Mouse (Mus musculus): ENCODE data around the gene Mms19.

Gene Mms19

DNA sequence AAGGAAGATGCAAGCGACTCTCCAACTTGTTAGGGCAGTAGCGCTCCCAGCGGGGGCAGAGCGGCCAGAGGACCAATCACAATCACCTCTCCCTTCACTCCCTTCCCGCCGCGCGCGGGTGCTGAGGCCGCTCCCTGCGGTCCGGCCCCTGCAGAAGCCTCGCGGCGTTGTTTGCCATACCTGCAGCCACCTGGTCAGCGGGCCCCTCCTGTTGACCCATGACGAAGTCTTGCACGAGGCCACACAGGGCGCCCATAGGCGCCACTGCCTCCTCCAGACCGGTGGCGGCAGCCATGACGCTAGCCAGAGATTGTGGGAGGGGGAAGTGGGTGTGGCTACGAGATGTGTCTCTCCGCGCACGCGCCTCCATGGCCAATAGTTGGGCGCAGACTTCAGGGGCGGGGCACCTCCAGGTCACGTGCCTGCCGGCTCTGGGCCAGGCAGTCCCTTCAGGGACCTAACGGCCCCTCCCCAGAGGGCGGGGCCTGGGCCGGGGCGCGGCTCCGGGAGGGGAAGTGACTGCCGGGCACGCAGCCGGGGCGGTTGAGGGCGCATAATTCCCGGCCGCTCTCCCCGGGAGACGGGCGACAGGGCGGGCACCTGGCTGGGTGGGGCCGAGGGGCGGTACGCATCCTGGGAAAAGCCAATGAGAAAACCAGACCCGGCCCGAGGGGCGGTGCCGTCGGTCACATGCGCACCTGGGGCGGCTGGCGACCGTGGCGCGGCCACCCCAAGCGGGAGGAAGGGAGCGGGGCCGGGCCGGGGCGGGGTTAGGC, at the start of gene Mms19:
Mms19 (minus strand) TSS at position 339 of the 776 bp plus-strand sequence.
- in situ Hi-C loops (cut with MboI; ENCODE audit: low pct_unique_long_range_greater_than_20kb in 1 of 2, low sequenced_read_pairs in 2 of 2, unreplicated experiment in 1 of 2): no loop called here

DNA sequence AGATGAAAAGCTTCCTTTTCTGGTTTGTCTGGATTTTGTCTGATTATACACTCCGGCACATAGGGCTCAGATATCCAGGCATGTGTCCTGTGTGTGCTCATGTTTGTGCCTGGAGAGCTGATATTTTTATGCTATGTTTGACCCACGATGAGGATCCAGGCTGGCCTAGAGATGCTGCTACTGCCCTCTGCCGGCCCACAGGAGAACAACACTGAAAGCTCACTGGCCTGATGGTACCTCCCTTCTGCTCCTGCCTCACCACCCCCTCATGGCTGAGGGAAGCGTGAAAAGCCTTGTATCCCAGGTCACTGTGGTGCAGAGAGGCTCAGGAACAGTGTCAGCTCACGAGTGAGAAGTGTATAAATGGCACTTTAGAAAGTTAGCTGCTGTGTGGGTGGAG, 45.2 kb upstream of the Mms19 start:
- in situ Hi-C loops (cut with MboI; ENCODE audit: low pct_unique_long_range_greater_than_20kb in 1 of 2, low sequenced_read_pairs in 2 of 2, unreplicated experiment in 1 of 2): loop anchor here in 1 of 2 experiments (5.0 kb wide), 1 partner anchor 49 kb away; no protein-coding TSS in a partner anchor

DNA sequence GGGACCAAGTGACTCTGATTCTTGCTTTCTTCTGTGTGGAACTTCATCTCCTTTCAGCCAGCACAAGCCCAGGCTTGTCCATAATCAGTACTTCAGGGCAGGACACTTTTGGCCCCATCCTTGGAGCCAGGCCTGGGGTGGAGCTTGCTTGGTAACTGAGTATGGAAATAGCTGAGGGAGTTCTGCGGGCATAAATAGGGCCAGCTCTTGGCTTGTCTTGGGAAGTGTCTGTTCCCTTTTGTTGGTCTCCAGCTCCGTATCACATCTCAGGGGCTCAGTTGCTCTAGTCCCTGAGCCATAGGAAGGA, 41.5 kb upstream of the Mms19 start:
- in situ Hi-C loops (cut with MboI; ENCODE audit: low pct_unique_long_range_greater_than_20kb in 1 of 2, low sequenced_read_pairs in 2 of 2, unreplicated experiment in 1 of 2): no loop called here

DNA sequence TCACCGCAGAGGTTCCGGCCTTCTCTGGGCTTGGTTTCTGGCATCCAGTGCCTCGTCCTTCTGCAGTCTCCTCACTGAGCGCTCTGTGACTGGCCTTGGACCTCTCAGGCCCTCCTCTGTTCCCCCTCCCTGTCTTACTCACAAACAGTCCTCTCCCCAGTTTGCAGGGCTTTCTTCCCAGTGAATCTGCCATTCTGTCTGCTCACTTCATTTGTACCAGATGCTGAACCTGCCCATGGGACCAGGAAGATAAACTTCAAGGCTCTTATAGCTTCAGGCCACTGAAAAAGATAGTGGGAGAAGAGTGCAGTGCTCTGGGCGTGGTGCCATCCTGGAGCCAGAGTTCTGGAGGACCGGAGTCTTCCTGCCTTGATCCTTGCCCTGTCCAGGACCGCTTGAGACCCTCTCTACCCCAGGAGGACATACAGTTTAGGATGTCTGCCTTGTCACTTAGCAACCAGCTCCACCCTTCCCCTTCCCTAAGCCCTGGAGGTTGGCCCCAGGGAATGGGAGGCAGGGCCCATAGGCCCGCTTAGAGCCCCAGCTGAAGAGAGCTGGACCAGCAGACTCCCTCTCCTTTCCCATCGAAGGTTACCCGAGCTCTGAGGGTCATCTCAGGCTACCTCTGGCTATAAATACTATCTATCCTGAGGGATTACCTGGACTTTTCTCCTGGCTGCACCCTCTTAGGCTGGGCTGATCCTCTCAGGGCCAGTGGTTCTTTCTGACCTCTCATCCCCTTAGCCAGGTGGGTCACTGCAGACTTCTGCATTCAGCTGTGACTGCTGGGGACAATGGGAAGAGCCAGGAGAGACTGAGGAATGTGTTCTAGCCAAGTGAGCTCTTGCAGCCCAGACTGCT, 41.0 kb upstream of the Mms19 start:
- in situ Hi-C loops (cut with MboI; ENCODE audit: low pct_unique_long_range_greater_than_20kb in 1 of 2, low sequenced_read_pairs in 2 of 2, unreplicated experiment in 1 of 2): no loop called here

DNA sequence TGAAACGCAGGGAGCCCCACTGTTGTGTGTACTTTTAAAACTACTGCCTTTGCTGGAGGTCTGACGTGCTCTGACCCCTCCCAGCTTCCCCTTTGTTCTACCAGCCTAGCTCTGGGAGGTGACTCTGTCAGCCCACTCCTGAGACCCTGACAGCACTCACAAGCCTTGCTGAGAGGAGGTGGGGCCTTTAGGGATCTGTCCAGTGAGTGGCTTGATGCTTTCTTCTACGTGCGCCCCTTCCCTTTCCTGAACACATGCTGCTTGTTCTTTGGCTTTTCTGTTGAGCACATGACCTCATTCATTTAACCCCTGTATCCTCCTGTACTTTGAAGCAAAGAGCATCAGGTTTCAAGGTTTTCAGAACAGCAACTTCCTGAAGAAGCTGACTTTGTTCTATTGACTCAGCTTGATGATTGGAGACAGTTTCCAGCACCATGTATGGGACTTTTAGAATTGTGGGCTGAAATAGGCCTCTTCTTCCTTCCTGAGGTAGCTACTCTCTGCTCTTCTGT, 38.1 kb upstream of the Mms19 start:
- in situ Hi-C loops (cut with MboI; ENCODE audit: low pct_unique_long_range_greater_than_20kb in 1 of 2, low sequenced_read_pairs in 2 of 2, unreplicated experiment in 1 of 2): no loop called here

DNA sequence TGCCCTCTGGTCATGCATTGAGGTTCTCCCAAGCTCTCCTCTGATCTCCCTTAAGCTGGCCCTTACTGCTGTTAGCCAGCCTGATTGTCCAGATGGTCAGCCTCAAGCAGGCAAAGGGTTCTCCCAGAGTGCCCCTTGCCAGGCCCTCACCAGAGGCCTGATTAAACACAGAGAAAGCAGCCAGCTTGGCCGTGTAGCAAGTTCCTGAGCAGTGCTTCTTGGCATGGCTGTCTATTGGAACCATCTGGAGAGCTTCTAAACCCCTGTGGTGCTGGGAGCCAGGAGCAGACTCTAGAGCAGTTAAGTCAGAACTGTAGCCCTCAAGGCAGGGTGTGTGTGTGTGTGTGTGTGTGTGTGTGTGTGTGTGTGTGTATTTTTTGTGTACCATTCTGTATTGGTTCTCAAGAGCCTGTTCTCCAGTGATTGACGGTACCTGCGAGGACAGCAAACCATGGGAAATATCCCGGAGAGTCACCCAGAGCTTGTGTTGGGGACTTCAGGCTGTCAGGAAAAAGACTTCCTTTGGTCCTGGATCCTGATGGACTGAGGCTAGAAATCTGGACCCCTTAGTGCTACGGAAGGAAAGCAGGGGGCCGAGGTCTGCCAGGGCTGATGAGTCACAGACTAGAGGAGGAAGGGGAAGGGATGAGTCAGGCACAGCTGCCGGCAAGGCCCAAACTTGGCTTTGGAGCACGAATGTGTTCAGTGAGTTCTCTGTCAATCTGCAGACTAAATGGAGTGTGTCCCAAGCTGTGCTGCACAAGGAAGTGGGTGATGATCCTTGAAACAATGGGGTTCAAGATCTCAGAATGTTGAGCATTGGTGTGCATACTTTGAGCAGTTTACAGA, 36.7 kb upstream of the Mms19 start:
- in situ Hi-C loops (cut with MboI; ENCODE audit: low pct_unique_long_range_greater_than_20kb in 1 of 2, low sequenced_read_pairs in 2 of 2, unreplicated experiment in 1 of 2): no loop called here

DNA sequence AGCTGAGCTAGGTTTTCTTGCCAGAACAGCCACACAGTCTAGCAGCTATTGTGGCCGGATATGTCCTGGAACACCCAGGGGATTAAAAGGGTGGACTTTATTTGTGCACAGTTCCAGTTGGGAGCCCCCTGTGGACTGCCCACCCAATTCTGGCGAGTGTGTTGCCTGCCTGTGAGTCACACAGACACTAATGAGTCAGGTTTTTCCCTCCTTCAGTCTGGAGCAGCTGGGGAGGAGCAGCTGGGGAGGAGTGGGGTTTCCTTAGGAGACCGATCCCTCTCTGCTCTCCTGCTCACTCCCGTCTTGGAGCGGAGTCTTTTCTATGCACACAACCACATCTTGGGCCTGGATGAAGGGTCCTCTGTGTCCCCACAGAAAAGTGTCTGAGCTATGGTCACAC, 35.9 kb upstream of the Mms19 start:
- in situ Hi-C loops (cut with MboI; ENCODE audit: low pct_unique_long_range_greater_than_20kb in 1 of 2, low sequenced_read_pairs in 2 of 2, unreplicated experiment in 1 of 2): no loop called here

DNA sequence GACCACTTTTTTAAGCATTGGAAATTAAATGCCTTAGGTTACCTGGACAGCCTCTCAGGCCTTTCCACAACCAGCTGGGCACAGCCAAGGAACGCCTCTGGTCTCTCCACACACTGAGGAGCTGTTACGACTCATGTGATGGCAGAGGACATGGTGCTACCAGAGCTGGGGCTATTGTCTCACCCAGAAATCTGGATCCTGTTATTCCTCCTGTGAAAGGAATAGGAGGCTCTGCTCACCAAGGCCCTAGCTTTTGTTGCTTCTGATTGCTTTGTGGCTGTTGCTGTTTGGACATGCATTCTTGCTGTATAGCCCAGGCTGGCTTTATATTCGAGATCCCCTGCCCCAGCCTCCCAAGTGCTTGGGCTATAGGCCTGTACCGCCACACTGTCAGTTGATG, 35.3 kb upstream of the Mms19 start:
- in situ Hi-C loops (cut with MboI; ENCODE audit: low pct_unique_long_range_greater_than_20kb in 1 of 2, low sequenced_read_pairs in 2 of 2, unreplicated experiment in 1 of 2): no loop called here

DNA sequence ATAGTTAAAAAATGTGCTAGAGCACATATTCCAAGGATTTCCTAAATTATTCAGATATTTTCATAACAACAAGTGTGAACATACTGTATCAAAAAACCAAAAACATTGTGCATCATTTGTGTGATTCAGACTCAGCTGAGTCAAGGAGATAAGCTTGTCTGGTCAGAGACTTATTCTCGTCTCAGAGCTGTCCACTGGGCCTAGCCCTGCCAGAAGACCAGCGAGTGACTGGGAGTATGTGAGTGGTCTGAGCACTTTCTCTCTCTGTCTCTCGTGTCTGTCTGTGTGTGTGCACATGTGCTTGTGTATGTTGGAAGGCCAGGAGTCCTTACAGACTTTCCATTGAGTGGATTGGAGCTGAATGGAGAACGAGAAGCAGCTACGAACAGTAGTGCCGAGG, 34.0 kb upstream of the Mms19 start:
- in situ Hi-C loops (cut with MboI; ENCODE audit: low pct_unique_long_range_greater_than_20kb in 1 of 2, low sequenced_read_pairs in 2 of 2, unreplicated experiment in 1 of 2): no loop called here

DNA sequence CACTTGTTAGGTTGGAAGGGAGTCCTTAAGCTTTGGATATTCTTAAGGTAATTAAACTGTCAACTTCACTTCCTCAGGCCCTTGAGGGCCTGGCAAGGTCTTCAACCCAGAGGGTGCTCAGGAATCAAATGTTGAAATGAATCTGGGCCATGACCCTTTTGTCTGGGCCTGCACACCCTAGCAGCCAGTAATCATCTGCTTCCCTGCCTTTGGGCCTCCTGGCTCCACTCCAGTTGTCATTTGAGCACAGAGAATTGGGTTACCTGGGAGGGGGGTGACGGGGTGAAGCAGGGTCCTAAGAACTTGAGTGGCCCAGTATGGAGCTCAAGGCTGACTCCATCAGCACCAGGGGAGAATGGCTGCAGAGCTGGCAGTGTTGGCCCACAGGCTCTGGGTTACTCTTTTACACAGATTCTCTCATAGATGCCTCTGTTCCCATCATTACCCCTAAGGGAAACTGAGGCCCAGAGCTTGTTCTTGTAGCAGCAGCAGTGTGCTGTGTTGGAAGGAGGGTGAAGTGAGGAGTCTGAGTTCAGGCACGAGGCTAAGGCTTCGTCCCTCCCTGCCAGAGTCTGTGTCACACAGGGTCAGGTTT, 33.4 kb upstream of the Mms19 start:
- in situ Hi-C loops (cut with MboI; ENCODE audit: low pct_unique_long_range_greater_than_20kb in 1 of 2, low sequenced_read_pairs in 2 of 2, unreplicated experiment in 1 of 2): no loop called here

DNA sequence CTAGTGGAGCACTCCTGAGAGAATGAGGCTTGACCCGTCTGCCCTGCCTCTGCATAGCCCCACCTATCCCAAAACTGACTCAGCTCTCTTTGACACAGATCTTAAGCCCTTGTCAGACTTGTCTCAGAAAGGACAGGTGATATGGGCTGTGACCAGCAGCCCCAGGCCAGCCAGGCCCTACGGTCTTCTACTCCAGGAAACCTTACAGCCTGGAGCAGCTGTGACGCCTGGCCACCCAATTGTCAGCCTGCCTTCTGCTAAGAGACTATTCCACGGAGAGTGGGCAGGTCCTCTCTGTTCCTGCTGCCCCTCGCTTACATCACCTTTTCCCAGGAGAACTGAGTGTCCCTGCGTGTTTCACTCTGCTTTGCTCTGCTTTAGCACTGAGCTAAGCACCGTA, 30.2 kb upstream of the Mms19 start:
- in situ Hi-C loops (cut with MboI; ENCODE audit: low pct_unique_long_range_greater_than_20kb in 1 of 2, low sequenced_read_pairs in 2 of 2, unreplicated experiment in 1 of 2): no loop called here

DNA sequence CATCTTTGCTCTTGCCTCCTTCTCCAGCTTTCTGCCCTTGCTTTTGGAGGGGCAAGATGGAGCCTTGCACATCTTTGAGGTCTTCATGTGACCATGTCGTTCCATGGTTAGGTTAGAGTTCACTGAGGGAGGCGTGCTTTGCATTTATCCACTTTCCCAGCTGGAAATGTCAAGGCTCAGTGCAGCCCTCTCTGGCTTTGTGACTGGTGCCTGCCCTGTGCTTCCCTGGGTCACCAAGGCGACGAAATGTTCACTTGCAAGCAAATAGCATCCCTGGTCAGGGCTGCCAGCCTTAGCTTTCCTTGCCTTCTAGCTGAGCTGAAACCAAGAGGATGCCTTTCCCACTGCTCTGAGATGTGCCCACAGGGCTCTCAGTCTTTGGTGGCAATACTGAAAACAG, 29.5 kb upstream of the Mms19 start:
- in situ Hi-C loops (cut with MboI; ENCODE audit: low pct_unique_long_range_greater_than_20kb in 1 of 2, low sequenced_read_pairs in 2 of 2, unreplicated experiment in 1 of 2): no loop called here

DNA sequence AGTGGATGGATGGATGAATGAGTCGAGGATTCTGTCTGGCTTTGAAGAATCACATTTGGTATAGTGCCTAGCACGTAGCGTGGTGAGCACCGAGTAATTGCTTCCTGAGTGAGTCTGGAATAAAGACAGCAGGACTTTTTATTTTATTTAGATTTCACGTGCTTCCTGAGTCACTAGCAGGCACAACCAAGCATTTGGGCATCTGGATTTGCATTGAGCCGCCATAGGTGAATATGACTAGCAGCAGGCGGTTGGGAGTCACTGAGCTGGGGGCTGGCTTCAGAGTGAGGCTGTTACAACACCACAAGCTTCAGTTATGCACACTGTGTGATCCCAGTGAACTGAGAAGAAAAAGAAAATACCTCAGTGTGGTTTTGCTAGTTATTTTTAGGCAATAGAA, 28.1 kb upstream of the Mms19 start:
- in situ Hi-C loops (cut with MboI; ENCODE audit: low pct_unique_long_range_greater_than_20kb in 1 of 2, low sequenced_read_pairs in 2 of 2, unreplicated experiment in 1 of 2): no loop called here

DNA sequence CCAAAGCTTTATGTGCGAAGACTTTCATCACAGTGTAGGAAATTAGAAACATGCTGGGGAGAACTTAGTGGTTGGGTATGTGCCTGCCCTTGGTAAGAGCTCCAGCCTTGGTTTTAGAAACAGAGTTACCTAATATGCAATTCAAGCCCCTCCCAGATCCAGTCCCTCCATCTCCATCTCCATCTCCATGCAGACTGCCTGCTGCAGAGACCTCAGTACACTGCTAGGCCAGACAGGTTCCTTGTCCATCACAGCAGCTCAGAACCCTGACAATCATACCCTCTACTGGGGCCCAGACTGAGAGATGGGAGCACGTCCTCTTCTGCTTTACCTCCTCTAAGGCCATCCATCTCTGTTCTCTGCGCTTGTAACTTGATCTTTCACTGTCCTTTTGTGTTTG, 27.6 kb upstream of the Mms19 start:
- in situ Hi-C loops (cut with MboI; ENCODE audit: low pct_unique_long_range_greater_than_20kb in 1 of 2, low sequenced_read_pairs in 2 of 2, unreplicated experiment in 1 of 2): no loop called here

DNA sequence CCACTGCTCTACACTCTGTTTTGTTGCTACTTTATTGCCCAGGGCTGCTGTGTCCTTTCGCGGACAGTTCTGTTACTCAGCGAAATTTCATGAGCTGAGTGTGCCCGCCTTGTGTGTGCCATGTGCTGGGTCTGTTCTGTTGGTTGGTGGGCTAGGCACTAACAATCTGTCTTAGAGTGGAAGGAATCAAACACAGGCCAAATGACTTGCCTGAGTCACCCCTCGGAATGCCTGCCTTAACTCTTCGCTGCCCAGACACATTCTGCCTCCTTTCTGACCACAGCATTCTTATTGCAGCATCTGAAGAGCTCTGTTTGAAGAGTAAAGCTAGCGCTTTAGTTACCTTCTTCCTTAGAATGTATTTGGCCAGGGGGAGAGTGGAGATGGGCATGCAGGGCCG, 25.6 kb upstream of the Mms19 start:
- in situ Hi-C loops (cut with MboI; ENCODE audit: low pct_unique_long_range_greater_than_20kb in 1 of 2, low sequenced_read_pairs in 2 of 2, unreplicated experiment in 1 of 2): no loop called here

DNA sequence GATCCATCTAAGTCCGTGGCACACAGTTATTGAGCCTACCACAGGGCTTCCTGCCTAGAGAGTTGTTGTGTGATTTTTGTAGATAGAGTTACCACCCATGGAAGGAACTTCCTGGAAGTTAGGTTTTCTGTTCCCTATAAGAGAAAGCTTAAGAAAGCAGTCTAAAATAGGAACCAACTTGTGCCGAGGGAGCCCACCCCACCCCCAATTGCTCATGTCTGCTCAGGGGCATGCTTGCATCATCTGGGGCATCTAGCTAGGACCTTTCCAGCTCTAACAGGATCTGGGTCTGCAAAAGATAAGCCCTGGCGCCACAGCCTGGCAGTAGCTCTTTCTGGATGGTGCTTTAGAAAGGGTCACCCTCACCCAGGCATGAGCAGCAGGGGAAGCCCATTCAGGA, 24.7 kb upstream of the Mms19 start:
- in situ Hi-C loops (cut with MboI; ENCODE audit: low pct_unique_long_range_greater_than_20kb in 1 of 2, low sequenced_read_pairs in 2 of 2, unreplicated experiment in 1 of 2): no loop called here

DNA sequence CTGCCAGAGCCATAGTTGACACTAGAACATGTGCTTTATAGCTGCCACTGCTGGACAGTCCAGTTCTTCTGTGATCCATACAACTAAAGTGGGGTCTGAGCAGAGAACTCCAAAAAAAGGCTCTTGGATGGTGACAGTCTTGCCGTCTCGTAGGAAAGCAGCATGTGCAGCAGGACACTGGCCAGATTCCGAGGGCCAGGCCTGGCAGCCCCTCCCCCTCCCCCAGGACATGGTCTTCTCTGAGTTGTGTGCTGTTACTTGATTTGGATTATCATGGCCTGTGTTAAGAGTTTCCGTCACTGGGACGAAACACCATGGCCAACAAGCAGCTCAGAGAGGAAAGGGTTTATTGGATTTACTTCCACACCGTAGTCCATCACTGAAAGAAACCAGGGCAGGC, 23.3 kb upstream of the Mms19 start:
- in situ Hi-C loops (cut with MboI; ENCODE audit: low pct_unique_long_range_greater_than_20kb in 1 of 2, low sequenced_read_pairs in 2 of 2, unreplicated experiment in 1 of 2): no loop called here

DNA sequence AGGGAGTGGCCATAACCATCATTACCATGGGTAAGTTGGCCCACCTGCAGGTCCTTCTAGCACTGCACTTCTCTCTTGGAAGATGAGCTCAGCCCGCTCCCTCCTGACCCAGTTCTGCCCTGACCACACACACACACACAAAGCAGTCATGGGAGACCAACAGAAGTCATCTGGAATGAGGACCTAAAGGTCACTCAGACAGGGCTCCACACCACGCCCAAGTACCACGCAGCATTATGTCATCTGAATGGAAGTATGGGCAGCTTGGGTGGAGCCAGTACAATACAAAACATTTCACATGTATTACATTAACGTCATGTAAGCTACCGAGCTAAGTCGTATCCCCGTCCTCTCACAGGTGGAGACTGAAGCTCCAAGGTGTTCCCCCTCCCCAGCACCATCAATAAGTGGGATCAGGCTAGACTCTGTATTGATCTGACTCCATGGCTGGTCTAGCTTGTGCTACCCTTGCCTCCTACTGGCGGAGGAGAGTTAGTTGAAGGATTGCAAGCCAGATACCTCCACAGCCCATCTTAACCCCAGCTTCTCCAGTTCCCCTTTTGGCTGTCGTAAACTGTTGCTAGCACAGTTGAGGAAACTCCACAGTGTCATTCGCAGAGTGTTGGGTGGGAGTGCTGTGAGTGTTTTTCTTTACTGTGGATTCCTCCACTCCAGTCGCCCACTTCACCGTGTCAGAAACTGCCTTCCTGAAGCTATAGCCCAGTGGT, 20.5 kb upstream of the Mms19 start:
- in situ Hi-C loops (cut with MboI; ENCODE audit: low pct_unique_long_range_greater_than_20kb in 1 of 2, low sequenced_read_pairs in 2 of 2, unreplicated experiment in 1 of 2): no loop called here

Data from mouse embryonic stem cell (cell line).